Mouse (Mus musculus): ENCODE data around the gene Mlc1. TPM values are rescaled to one million over a fixed set of nuclear protein-coding genes. Genes with fewer than 3 reads are reported as not detected.

Gene Mlc1
- polyA plus RNA-seq, 1 experiment from 2014 or later = 5.5 TPM

GRCm38 (mm10) chr15:88921992-88922310, 56.9 kb downstream of the Mlc1 start:
- H3K4me3 ChIP-seq = no peak overlapping the region
- no peak overlapping the region for H3K27ac ChIP-seq
- H3K27me3 ChIP-seq (ENCODE audit: insufficient read depth, poor library complexity, severe bottlenecking) = no peaks in the 10 kb centered on the region
- WGBS = 77% methylated on average over 6 of the region's 6 CpGs
- H3K9me3 ChIP-seq = no peaks in the 10 kb centered on the region
- H3K4me1 ChIP-seq (replicated peaks) = no peaks in the 10 kb centered on the region
- no peaks in the 10 kb centered on the region for H3K36me3 ChIP-seq
- no peak for DNase-seq (ENCODE audit: low spot score)

GRCm38 (mm10) chr15:88921131-88921991, 57.4 kb downstream of the Mlc1 start:
- no peak overlapping the region for H3K27ac ChIP-seq
- no peaks in the 10 kb centered on the region for H3K4me1 ChIP-seq (replicated peaks)
- no peaks in the 10 kb centered on the region for H3K9me3 ChIP-seq
- H3K27me3 ChIP-seq (ENCODE audit: insufficient read depth, poor library complexity, severe bottlenecking) = no peaks in the 10 kb centered on the region
- no peak overlapping the region for H3K4me3 ChIP-seq
- DNase-seq (ENCODE audit: low spot score) = peak; percentile 70
- WGBS = 32% methylated on average over 12 of the region's 12 CpGs
- no peaks in the 10 kb centered on the region for H3K36me3 ChIP-seq

DNA sequence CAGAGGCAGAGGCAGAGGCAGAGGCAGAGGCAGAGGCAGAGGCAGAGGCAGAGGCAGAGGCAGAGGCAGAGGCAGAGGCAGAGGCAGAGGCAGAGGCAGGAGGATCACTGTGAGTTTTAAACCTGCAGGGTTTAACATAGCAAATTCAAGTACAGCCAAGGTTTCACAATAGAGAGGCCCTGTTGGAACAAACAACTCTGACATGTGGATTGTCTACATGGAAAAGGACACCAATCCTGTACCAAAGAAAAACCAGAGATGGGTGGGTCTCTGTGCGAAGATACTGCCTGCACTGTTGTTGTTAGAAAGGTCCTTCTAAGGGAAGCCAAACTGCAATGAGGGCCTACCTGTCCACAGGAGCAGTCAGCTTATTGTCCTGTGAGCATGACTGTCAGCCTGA, 58.7 kb downstream of the Mlc1 start:
- Histone ChIP-seq H3K4me3 (no peak overlapping the region), H3K4me1 (replicated peaks) (no peaks in the 10 kb centered on the region), H3K27ac (no peak overlapping the region), H3K36me3 (no peaks in the 10 kb centered on the region), H3K9me3 (no peaks in the 10 kb centered on the region), H3K27me3 (ENCODE audit: insufficient read depth, poor library complexity, severe bottlenecking) (no peaks in the 10 kb centered on the region)
- DNase-seq (ENCODE audit: low spot score) = no peak
- 92% methylated on average over 1 of the region's 1 CpGs for WGBS

DNA sequence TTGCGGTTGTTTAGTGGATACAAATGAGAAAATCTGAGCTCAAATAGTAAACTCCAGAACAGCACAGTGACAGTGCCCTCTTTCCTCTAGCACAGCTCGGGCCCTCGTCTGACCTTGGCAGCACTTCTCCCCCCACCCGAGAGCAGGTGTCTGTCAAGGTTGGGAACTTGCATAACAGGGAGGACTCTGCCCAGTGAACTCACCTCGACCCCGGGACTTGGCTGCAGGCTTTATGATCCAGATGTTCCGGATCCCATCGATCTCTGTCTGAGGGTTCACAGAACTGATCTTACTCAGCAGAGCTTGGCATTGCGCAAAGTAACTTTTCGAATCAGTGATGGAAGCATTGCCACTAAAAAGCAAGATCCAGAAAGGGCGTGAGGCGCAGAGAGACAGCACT, 59.5 kb downstream of the Mlc1 start:
- WGBS = 89% methylated on average over 12 of the region's 12 CpGs
- H3K9me3 ChIP-seq = no peaks in the 10 kb centered on the region

GRCm38 (mm10) chr15:88917126-88917525, 61.7 kb downstream of the Mlc1 start:
- 93% methylated on average over 8 of the region's 8 CpGs for WGBS

More for the DNA sequence above, 59.5 kb downstream of the Mlc1 start:
- no peaks in the 10 kb centered on the region for H3K36me3 ChIP-seq
- no peak overlapping the region for H3K4me3 ChIP-seq
- H3K4me1 ChIP-seq (replicated peaks) = no peaks in the 10 kb centered on the region
- H3K27me3 ChIP-seq (ENCODE audit: insufficient read depth, poor library complexity, severe bottlenecking) = no peaks in the 10 kb centered on the region
- no peak overlapping the region for H3K27ac ChIP-seq
- DNase-seq (ENCODE audit: low spot score) = no peak

DNA sequence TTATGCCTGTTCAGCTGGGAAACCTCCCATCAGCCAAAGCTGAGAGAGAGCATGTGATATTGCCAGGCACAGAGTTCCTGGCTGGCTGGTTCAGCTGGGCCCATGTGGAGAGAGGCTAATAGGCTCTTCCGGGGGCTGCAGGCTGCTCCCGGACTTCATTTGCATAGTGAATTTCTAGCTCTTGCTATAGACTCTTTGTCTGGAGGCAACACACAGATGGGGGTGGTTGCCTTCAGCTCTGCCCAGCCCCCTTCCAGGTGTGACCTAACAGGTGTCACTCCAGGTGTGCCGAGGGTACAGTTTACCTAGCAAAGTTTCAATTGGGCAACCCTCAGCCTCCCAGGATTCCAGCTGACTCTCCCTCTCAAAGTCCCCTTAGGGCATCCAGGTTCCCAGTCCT, 62.4 kb downstream of the Mlc1 start:
- no peaks in the 10 kb centered on the region for H3K27me3 ChIP-seq (ENCODE audit: insufficient read depth, poor library complexity, severe bottlenecking)
- H3K4me1 ChIP-seq (replicated peaks) = no peaks in the 10 kb centered on the region
- 55% methylated on average over 3 of the region's 3 CpGs for WGBS
- no peaks in the 10 kb centered on the region for H3K9me3 ChIP-seq
- no peak for DNase-seq (ENCODE audit: low spot score)
- H3K36me3 ChIP-seq = no peaks in the 10 kb centered on the region
- H3K27ac ChIP-seq = no peak overlapping the region
- H3K4me3 ChIP-seq = no peak overlapping the region

More at GRCm38 (mm10) chr15:88917126-88917525, 61.7 kb downstream of the Mlc1 start:
- Histone ChIP-seq H3K27ac (no peak overlapping the region), H3K36me3 (no peaks in the 10 kb centered on the region), H3K4me3 (no peak overlapping the region), H3K27me3 (ENCODE audit: insufficient read depth, poor library complexity, severe bottlenecking) (no peaks in the 10 kb centered on the region), H3K4me1 (replicated peaks) (no peaks in the 10 kb centered on the region), H3K9me3 (no peaks in the 10 kb centered on the region)
- DNase-seq (ENCODE audit: low spot score) = no peak

DNA sequence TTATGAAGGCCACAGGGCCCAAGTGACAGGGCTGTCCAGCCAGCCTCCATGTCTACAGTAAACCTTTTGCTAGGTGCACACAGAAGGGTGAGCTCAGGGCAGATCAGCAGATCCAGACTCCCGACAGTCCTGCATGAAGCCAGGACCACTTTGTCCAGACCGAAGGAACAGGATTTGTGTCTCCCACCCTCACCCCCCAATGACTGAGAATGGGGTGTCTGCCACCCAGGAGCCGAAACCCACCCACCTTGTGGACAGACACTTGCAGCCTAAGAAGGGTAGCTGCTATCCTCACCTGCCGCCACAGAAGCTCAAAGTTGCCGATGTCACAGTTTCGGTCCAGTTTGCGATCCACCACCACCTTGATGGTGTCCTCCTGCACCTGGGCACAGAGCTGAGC, 63.8 kb downstream of the Mlc1 start:
- Histone ChIP-seq H3K27ac (no peak overlapping the region), H3K9me3 (no peaks in the 10 kb centered on the region), H3K4me3 (no peak overlapping the region), H3K36me3 (no peaks in the 10 kb centered on the region), H3K27me3 (ENCODE audit: insufficient read depth, poor library complexity, severe bottlenecking) (no peaks in the 10 kb centered on the region), H3K4me1 (replicated peaks) (no peaks in the 10 kb centered on the region)
- WGBS = 92% methylated on average over 7 of the region's 7 CpGs
- no peak for DNase-seq (ENCODE audit: low spot score)

DNA sequence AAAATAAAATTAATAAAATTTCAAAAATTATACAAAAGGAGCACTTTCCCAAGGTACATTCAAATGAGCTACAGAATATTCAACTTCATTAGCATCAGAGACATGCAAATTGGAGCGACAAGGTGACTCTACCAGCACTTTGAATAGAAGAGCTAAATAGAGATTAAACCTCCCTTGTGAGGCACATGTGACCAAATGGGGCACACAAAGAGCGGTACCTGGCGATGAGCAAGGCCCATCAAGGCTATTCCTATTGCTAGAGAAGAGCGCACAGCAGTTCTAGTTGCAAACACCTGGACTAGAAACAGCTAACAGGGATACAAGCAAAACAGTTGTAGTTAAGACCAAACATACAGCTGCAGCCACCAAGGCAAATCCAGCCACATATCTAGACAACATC, 72.5 kb downstream of the Mlc1 start:
- Histone ChIP-seq H3K27me3 (ENCODE audit: insufficient read depth, poor library complexity, severe bottlenecking) (no peaks in the 10 kb centered on the region), H3K36me3 (no peaks in the 10 kb centered on the region), H3K9me3 (no peaks in the 10 kb centered on the region), H3K4me1 (replicated peaks) (no peaks in the 10 kb centered on the region; the same call in 1 of the 2 replicates), H3K27ac (no peak overlapping the region), H3K4me3 (no peak overlapping the region)
- no peak for DNase-seq (ENCODE audit: low spot score)
- WGBS = 73% methylated on average over 4 of the region's 4 CpGs

Other genes starting within 250 kb of the Mlc1 start
- 16.9 and 19.6 TPM in 2 replicates for gene Brd1, start 244.8 kb downstream of the Mlc1 start, polyA plus RNA-seq (2016; fragmentation: Nextera tagmentation; extraction: Ambion mirVana)
- 37.2 and 40.8 TPM in 2 replicates for gene Zbed4, start 227.3 kb downstream of the Mlc1 start, polyA plus RNA-seq (2016; fragmentation: Nextera tagmentation; extraction: Ambion mirVana)
- 11.7 and 12.2 TPM in 2 replicates for gene Alg12, start 159.7 kb downstream of the Mlc1 start, polyA plus RNA-seq (2016; fragmentation: Nextera tagmentation; extraction: Ambion mirVana)
- gene Creld2, start 159.4 kb downstream of the Mlc1 start, polyA plus RNA-seq (2016; fragmentation: Nextera tagmentation; extraction: Ambion mirVana) = 88.5 and 106 TPM in 2 replicates
- 41.3 and 48.3 TPM in 2 replicates for gene Pim3, start 116.8 kb downstream of the Mlc1 start, polyA plus RNA-seq (2016; fragmentation: Nextera tagmentation; extraction: Ambion mirVana)
- 0.05 and 0.08 TPM in 2 replicates for gene Ttll8, start 24.6 kb downstream of the Mlc1 start, polyA plus RNA-seq (2016; fragmentation: Nextera tagmentation; extraction: Ambion mirVana)
- not detected in 2 replicates for gene Mov10l1, start 3.9 kb upstream of the Mlc1 start, polyA plus RNA-seq (2016; fragmentation: Nextera tagmentation; extraction: Ambion mirVana)
- gene Panx2, start 80.7 kb upstream of the Mlc1 start, polyA plus RNA-seq (2016; fragmentation: Nextera tagmentation; extraction: Ambion mirVana) = 0.26 and 0.56 TPM in 2 replicates
- 56.2 and 57.8 TPM in 2 replicates for gene Trabd, start 96.1 kb upstream of the Mlc1 start, polyA plus RNA-seq (2016; fragmentation: Nextera tagmentation; extraction: Ambion mirVana)
- gene Selenoo, start 110.1 kb upstream of the Mlc1 start, polyA plus RNA-seq (2016; fragmentation: Nextera tagmentation; extraction: Ambion mirVana) = 15.9 and 21.6 TPM in 2 replicates
- 23.7 and 26.0 TPM in 2 replicates for gene Tubgcp6, start 144.1 kb upstream of the Mlc1 start, polyA plus RNA-seq (2016; fragmentation: Nextera tagmentation; extraction: Ambion mirVana)
- 16.4 and 18.5 TPM in 2 replicates for gene Hdac10, start 149.7 kb upstream of the Mlc1 start, polyA plus RNA-seq (2016; fragmentation: Nextera tagmentation; extraction: Ambion mirVana)
- 23.7 and 28.5 TPM in 2 replicates for gene Mapk12, start 161.7 kb upstream of the Mlc1 start, polyA plus RNA-seq (2016; fragmentation: Nextera tagmentation; extraction: Ambion mirVana)
- 34.9 and 46.6 TPM in 2 replicates for gene Mapk11, start 170.6 kb upstream of the Mlc1 start, polyA plus RNA-seq (2016; fragmentation: Nextera tagmentation; extraction: Ambion mirVana)
- 133 and 155 TPM in 2 replicates for gene Plxnb2, start 201.8 kb upstream of the Mlc1 start, polyA plus RNA-seq (2016; fragmentation: Nextera tagmentation; extraction: Ambion mirVana)
- 29.7 and 40.1 TPM in 2 replicates for gene Dennd6b, start 217.5 kb upstream of the Mlc1 start, polyA plus RNA-seq (2016; fragmentation: Nextera tagmentation; extraction: Ambion mirVana)
- 27.2 and 45.7 TPM in 2 replicates for gene Ppp6r2, start 232.5 kb upstream of the Mlc1 start, polyA plus RNA-seq (2016; fragmentation: Nextera tagmentation; extraction: Ambion mirVana)